Mouse (Mus musculus) erythroblast, embryonic 14.5 days (primary cell): Measurements from ENCODE around the gene Tmem40.

Experiments
- GATA1 ChIP-seq: IDR thresholded peaks from 2 replicates; pipeline ENCODE4 v1.6.1; 2012; ENCODE audit warnings: low read length, inconsistent platforms, mixed read lengths
- TAL1 ChIP-seq: IDR thresholded peaks from 3 replicates; pipeline ENCODE4 v1.6.1; 2012; ENCODE audit warnings: low read length, inconsistent platforms, mixed read lengths

DNA sequence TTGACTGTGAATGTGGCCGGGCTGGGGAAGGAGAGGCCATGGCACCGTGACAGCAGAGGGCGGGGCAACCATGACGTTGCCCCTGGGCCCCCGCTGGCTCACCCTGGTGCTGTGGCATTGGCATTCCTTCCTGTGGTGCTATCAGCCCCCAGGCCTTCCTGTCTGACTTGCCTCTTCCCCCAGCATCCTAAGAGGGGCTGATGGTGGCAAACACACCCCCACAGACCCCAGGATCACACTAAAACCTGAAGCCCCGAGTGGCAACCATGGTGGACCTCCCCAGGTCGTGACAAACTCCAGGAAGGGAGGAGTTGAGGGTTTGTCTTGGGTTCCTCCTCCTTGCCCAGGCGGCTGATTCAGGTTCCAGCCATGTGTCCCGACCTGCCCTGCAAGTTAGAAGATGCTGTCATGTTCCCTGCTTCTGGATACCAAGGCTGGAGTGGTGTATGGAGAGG is 3.2 kb downstream of the Tmem40 start:
- TF ChIP-seq GATA1 = no peak
- no peak for TF ChIP-seq TAL1
